Mouse (Mus musculus) T-helper 2 cell (primary cell): Measurements from ENCODE around the gene Gm8265.
"Not testable (repeated sequence)": the region's sequence is repeated elsewhere in the genome, so short reads cannot be mapped to it uniquely, and the experiment has no call there.

Experiments used
- in situ Hi-C: fragments of 300-600 bp; cut with MboI, MseI; formaldehyde crosslinking; loops from one replicate; pipeline ENCODE4 v1.15.1; 2025; ENCODE audit warnings: high pct_unique_total_duplicates

The Gm8265 gene

DNA sequence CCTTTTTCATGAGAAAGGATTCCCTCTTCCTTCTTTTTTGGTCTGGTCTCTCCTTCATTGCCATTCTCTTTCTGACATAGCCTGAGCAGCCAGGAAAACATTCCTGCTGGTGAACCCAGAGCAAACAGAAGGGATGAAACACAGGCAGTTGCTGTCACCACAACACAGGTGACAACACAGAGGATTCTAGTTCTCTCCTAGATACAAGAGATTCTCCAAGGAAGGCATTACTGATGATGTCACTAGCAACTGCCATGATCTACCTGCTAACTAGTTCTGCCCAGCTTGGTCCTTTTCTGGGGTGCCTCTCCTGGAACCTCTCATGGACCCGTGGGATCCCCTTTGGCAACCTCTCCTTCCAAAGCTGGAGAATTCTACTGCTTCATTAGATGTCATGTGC lies at the start of gene Gm8265:
Gene Gm8265, minus strand, starts transcription at position 101 of the 400 bp plus-strand sequence.
- in situ Hi-C loops = not testable (repeated sequence)
